Mouse (Mus musculus) limb, embryonic 13.5 days (tissue): ENCODE measurements at regions not wholly inside any gene's neighbourhood (a gene's known extent, or its start where the extent isn't known, plus 50 kb on each side); places are given as distances from the start of the nearest gene placed in this dataset.

Source experiments
- ATAC-seq: fragments of 200-750 bp; cut with Nextera tagmentation; 2 replicates; pipeline ENCODE4 v1.8.0; 2017; ENCODE audit warnings: low read depth, moderate number of reproducible peaks, moderate TSS enrichment; ENCODE audit not compliant: low FRiP score
- H3K27ac ChIP-seq: fragments of 300-500 bp; sonication (generic); 2 replicates; pipeline ENCODE4 v1.5.1; 2015; ENCODE audit warnings: inconsistent platforms, mild to moderate bottlenecking, moderate library complexity
- H3K27me3 ChIP-seq: fragments of 300-500 bp; sonication (generic); 2 replicates; pipeline ENCODE4 v1.6.1; 2015; ENCODE audit warnings: mild to moderate bottlenecking, inconsistent platforms
- H3K36me3 ChIP-seq: fragments of 300-500 bp; sonication (generic); 2 replicates; pipeline ENCODE4 v1.6.1; 2015; ENCODE audit warnings: inconsistent platforms, mild to moderate bottlenecking, moderate library complexity
- H3K4me1 ChIP-seq: fragments of 300-500 bp; sonication (generic); 2 replicates; pipeline ENCODE4 v1.6.1; 2015; ENCODE audit warnings: inconsistent platforms
- H3K4me2 ChIP-seq: fragments of 300-500 bp; sonication (generic); replicated peaks from 2 replicates; pipeline ENCODE4 v1.6.1; 2015; ENCODE audit warnings: inconsistent platforms, mild to moderate bottlenecking, moderate library complexity
- H3K4me3 ChIP-seq: fragments of 300-500 bp; sonication (generic); 2 replicates; pipeline ENCODE4 v1.5.1; 2015; ENCODE audit warnings: moderate library complexity, mild to moderate bottlenecking, inconsistent platforms
- H3K9ac ChIP-seq: fragments of 300-500 bp; sonication (generic); 2 replicates; pipeline ENCODE4 v1.6.1; 2015; ENCODE audit warnings: mild to moderate bottlenecking, inconsistent platforms
- H3K9me3 ChIP-seq: fragments of 300-500 bp; sonication (generic); 2 replicates; pipeline ENCODE4 v1.6.1; 2016; ENCODE audit warnings: inconsistent platforms
- WGBS: fragments of 180-500 bp; shearing (Covaris S2); methylation state at CpG from one replicate; pipeline ENCODE4 v1.1.7; 2015; 5-methylcytosine and 5-hydroxymethylcytosine counted together

- Histone ChIP-seq H3K9ac (no peak overlapping the region), H3K36me3 (no peaks in the 10 kb centered on the region), H3K27ac (no peak overlapping the region), H3K9me3 (no peaks in the 10 kb centered on the region), H3K4me2 (no peak overlapping the region), H3K4me1 (no peaks in the 10 kb centered on the region), H3K27me3 (no peaks in the 10 kb centered on the region; the same call in 1 of the 2 replicates), H3K4me3 (no peak overlapping the region)
- no peak for ATAC-seq
- WGBS = 88% methylated on average over 1 of the region's 1 CpGs
These were observed 191.2 kb upstream of the Rps6ka3 start for GRCm38 (mm10) chrX:159018955-159019354.

GRCm38 (mm10) chrX:159026311-159026710, 183.8 kb upstream of the Rps6ka3 start:
- peaks cover 6% of the 10 kb centered on the region; the same call in 1 of the 2 replicates for H3K27me3 ChIP-seq
- H3K4me2 ChIP-seq = no peak overlapping the region
- H3K4me3 ChIP-seq = no peak overlapping the region
- no peak overlapping the region for H3K9ac ChIP-seq
- H3K4me1 ChIP-seq = no peaks in the 10 kb centered on the region
- no peaks in the 10 kb centered on the region for H3K9me3 ChIP-seq
- WGBS = 74% methylated on average over 1 of the region's 1 CpGs
- no peak for ATAC-seq
- no peaks in the 10 kb centered on the region for H3K36me3 ChIP-seq
- H3K27ac ChIP-seq = no peak overlapping the region

- Histone ChIP-seq H3K36me3 (no peaks in the 10 kb centered on the region), H3K4me2 (no peak overlapping the region), H3K9me3 (no peaks in the 10 kb centered on the region), H3K27me3 (peaks cover 3% of the 10 kb centered on the region; the same call in 1 of the 2 replicates), H3K27ac (no peak overlapping the region), H3K4me1 (no peaks in the 10 kb centered on the region), H3K4me3 (no peak overlapping the region), H3K9ac (no peak overlapping the region)
- 83% methylated on average over 4 of the region's 4 CpGs for WGBS
- ATAC-seq = no peak
These were observed 178.2 kb upstream of the Rps6ka3 start for GRCm38 (mm10) chrX:159031927-159032326.

- no peak for ATAC-seq
- H3K4me3 ChIP-seq = no peak overlapping the region
- H3K27ac ChIP-seq = no peak overlapping the region
- no peak overlapping the region for H3K4me2 ChIP-seq
- no peak overlapping the region for H3K9ac ChIP-seq
- H3K27me3 ChIP-seq = peaks cover 4% of the 10 kb centered on the region; the same call in 1 of the 2 replicates
- no peaks in the 10 kb centered on the region for H3K4me1 ChIP-seq
- 17% methylated on average over 3 of the region's 3 CpGs for WGBS
- no peaks in the 10 kb centered on the region for H3K36me3 ChIP-seq
- H3K9me3 ChIP-seq = no peaks in the 10 kb centered on the region
These were observed 166.7 kb upstream of the Rps6ka3 start for GRCm38 (mm10) chrX:159043432-159043831.

GRCm38 (mm10) chrX:159047876-159048275, 162.2 kb upstream of the Rps6ka3 start:
- no peak for ATAC-seq
- H3K36me3 ChIP-seq = no peaks in the 10 kb centered on the region
- 20% methylated on average over 2 of the region's 2 CpGs for WGBS
- no peaks in the 10 kb centered on the region; the same call in 1 of the 2 replicates for H3K27me3 ChIP-seq
- no peak overlapping the region for H3K9ac ChIP-seq
- no peak overlapping the region for H3K4me3 ChIP-seq
- no peaks in the 10 kb centered on the region for H3K4me1 ChIP-seq
- no peak overlapping the region for H3K4me2 ChIP-seq
- H3K27ac ChIP-seq = no peak overlapping the region
- H3K9me3 ChIP-seq = no peaks in the 10 kb centered on the region

DNA sequence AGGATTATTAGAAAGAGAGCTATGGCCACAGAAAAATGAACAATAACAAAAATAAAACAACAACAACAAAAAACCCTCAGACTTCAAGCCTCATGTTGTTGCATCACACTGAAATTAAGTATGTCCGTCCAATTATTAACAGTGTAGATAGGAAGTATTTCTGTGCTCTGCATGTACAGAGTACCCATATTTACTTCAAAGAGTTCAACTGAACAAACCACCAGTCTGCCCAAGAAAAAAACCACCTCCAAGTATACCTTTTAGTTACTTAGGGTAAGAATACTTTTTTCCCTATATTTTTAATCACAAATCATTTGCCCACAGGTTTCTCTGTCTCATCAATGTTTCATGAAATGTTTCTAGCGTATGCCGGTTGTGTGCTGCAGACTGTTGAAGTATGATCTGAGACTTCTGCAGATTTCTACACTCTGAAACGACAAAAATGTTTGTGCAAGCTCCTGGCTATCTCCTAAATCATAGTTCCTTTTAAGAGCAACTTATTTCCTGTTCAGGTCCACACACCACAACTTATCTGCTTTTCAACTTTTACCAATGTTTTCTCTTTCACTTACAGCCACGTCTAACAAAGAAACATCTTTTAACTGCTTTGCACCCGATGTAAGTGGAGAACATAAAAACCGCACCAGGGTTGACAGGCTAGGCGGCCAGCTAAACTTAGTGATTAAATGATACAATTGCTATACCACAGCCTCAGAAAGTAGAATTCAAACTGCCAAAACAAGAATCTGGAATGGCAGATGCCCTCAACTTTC, 154.2 kb upstream of the Rps6ka3 start:
- Histone ChIP-seq H3K36me3 (no peaks in the 10 kb centered on the region), H3K4me3 (no peak overlapping the region), H3K9me3 (no peaks in the 10 kb centered on the region), H3K27ac (no peak overlapping the region), H3K4me1 (no peaks in the 10 kb centered on the region), H3K27me3 (peaks cover 20% of the 10 kb centered on the region; the same call in 1 of the 2 replicates), H3K9ac (no peak overlapping the region), H3K4me2 (no peak overlapping the region)
- 70% methylated on average over 8 of the region's 8 CpGs for WGBS
- no peak for ATAC-seq

- Histone ChIP-seq H3K4me3 (no peak overlapping the region), H3K27ac (no peak overlapping the region), H3K4me1 (no peaks in the 10 kb centered on the region), H3K4me2 (no peak overlapping the region), H3K27me3 (peaks cover 20% of the 10 kb centered on the region; the same call in 1 of the 2 replicates), H3K9ac (no peak overlapping the region), H3K9me3 (no peaks in the 10 kb centered on the region), H3K36me3 (no peaks in the 10 kb centered on the region)
- no peak for ATAC-seq
These were observed 153.7 kb upstream of the Rps6ka3 start for GRCm38 (mm10) chrX:159056462-159056805.

GRCm38 (mm10) chrX:159058931-159059330, 151.2 kb upstream of the Rps6ka3 start:
- ATAC-seq = no peak
- Histone ChIP-seq H3K27ac (no peak overlapping the region), H3K36me3 (no peaks in the 10 kb centered on the region), H3K9ac (no peak overlapping the region), H3K4me1 (no peaks in the 10 kb centered on the region), H3K9me3 (no peaks in the 10 kb centered on the region), H3K4me3 (no peak overlapping the region), H3K4me2 (no peak overlapping the region), H3K27me3 (peaks cover 25% of the 10 kb centered on the region; the same call in 1 of the 2 replicates)

- Histone ChIP-seq H3K27me3 (peaks cover 31% of the 10 kb centered on the region; the same call in 1 of the 2 replicates), H3K4me3 (no peak overlapping the region), H3K27ac (no peak overlapping the region), H3K4me1 (no peaks in the 10 kb centered on the region), H3K4me2 (no peak overlapping the region), H3K36me3 (no peaks in the 10 kb centered on the region), H3K9ac (no peak overlapping the region), H3K9me3 (no peaks in the 10 kb centered on the region)
- ATAC-seq = no peak
These were observed 148.8 kb upstream of the Rps6ka3 start for GRCm38 (mm10) chrX:159061322-159061721.

GRCm38 (mm10) chrX:159066212-159066611, 143.9 kb upstream of the Rps6ka3 start:
- Histone ChIP-seq H3K36me3 (no peaks in the 10 kb centered on the region), H3K27ac (no peak overlapping the region), H3K4me3 (no peak overlapping the region), H3K27me3 (peaks cover 27% of the 10 kb centered on the region; the same call in 1 of the 2 replicates), H3K4me1 (no peaks in the 10 kb centered on the region), H3K4me2 (no peak overlapping the region), H3K9ac (no peak overlapping the region), H3K9me3 (no peaks in the 10 kb centered on the region)
- 76% methylated on average over 2 of the region's 2 CpGs for WGBS
- ATAC-seq = no peak

- WGBS = 62% methylated on average over 3 of the region's 3 CpGs
- H3K4me3 ChIP-seq = no peak overlapping the region
These were observed 137.5 kb upstream of the Rps6ka3 start for GRCm38 (mm10) chrX:159072647-159073046.

DNA sequence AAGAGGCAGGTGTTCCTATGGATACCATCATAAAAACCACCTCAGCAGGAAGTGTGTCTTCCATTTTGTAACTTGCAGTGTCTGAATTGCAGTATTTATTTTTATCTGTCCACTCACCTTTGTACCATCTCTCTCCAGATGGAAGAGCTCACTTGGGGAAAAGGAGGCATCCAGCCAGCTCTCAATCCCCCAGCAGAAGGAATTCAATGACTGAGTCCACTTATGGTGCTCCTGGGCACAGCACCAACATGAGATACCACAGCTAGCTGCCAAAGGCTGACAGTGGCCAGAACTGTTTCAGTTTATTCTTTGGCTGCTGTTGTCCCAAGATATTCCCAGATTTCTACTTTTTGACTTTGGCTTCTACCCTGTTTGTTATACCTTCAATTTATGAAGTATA, 136.6 kb upstream of the Rps6ka3 start:
- H3K4me1 ChIP-seq = no peaks in the 10 kb centered on the region
- H3K9ac ChIP-seq = no peak overlapping the region
- peaks cover 21% of the 10 kb centered on the region; the same call in 1 of the 2 replicates for H3K27me3 ChIP-seq
- H3K36me3 ChIP-seq = no peaks in the 10 kb centered on the region
- no peak overlapping the region for H3K4me2 ChIP-seq
- no peak overlapping the region for H3K4me3 ChIP-seq
- H3K27ac ChIP-seq = no peak overlapping the region
- no peaks in the 10 kb centered on the region for H3K9me3 ChIP-seq
- no peak for ATAC-seq

More at GRCm38 (mm10) chrX:159072647-159073046, 137.5 kb upstream of the Rps6ka3 start:
- Histone ChIP-seq H3K9ac (no peak overlapping the region), H3K36me3 (no peaks in the 10 kb centered on the region), H3K4me1 (no peaks in the 10 kb centered on the region), H3K27me3 (peaks cover 21% of the 10 kb centered on the region; the same call in 1 of the 2 replicates), H3K27ac (no peak overlapping the region), H3K9me3 (no peaks in the 10 kb centered on the region), H3K4me2 (no peak overlapping the region)
- ATAC-seq = no peak

DNA sequence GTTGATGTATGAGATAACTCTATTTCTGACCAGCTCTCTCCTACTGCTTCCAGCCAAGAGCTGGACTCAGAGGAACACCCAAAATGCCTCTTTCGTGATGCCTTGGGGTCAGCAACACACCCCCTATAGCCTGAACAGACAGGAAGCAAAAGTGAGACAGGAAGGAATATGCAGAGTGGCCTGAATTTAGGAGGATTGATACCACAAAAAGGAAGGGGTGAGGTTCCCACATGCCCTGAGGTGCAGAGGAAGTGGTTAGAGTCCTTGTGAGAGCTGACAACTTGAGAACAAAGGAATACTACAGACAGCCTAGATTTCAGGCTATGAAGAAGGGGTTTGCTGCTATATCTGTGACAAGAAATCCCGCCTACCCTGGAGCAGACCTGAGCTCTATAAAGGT, 129.6 kb upstream of the Rps6ka3 start:
- H3K4me1 ChIP-seq = no peaks in the 10 kb centered on the region
- no peak overlapping the region for H3K9ac ChIP-seq
- peaks cover 5% of the 10 kb centered on the region; the same call in 1 of the 2 replicates for H3K27me3 ChIP-seq

More for the DNA sequence above, 129.6 kb upstream of the Rps6ka3 start:
- no peak overlapping the region for H3K27ac ChIP-seq
- H3K4me3 ChIP-seq = no peak overlapping the region
- H3K36me3 ChIP-seq = no peaks in the 10 kb centered on the region
- no peak overlapping the region for H3K4me2 ChIP-seq
- H3K9me3 ChIP-seq = no peaks in the 10 kb centered on the region
- ATAC-seq = no peak
- WGBS = 82% methylated on average over 2 of the region's 2 CpGs
